Mouse (Mus musculus) liver, adult 2 months (tissue): ENCODE results near the gene Snx21.

Experiments used
- CTCF ChIP-seq: fragments of 200-500 bp; IDR thresholded peaks from 2 replicates; pipeline ENCODE4 v1.5.1; 2011; ENCODE audit warnings: low read depth, low read length, control low read depth
- POLR2A ChIP-seq: fragments of 200-500 bp; IDR thresholded peaks from 2 replicates; pipeline ENCODE4 v1.6.1; 2011; ENCODE audit warnings: low read length, control low read depth; ENCODE audit not compliant: insufficient read depth; ENCODE audit errors: extremely low read depth

- TF ChIP-seq CTCF, result no peak
- TF ChIP-seq POLR2A, result no peak
Observed at GRCm38 (mm10) chr2:164815348-164815747, 29.7 kb downstream of the Snx21 start.
